Comparison of ENCODE assay signal across 7 mouse cellular contexts in genomic region chr10:98880057-98880456, GRCm38 (mm10). TPM values are rescaled to one million over a fixed set of nuclear protein-coding genes. Genes with fewer than 3 reads are reported as not detected.
DNase-seq lines count a peak whose midpoint lies in the region; ATAC-seq and TF ChIP-seq lines count a peak whose summit lies in the region.

No protein-coding gene starts in this region.

- WGBS in intestine, embryonic 16.5 days, result 76% methylated on average over 8 of the region's 8 CpGs
- WGBS in hindbrain, embryonic 13.5 days, result 88% methylated on average over 8 of the region's 8 CpGs

- H3K9ac ChIP-seq in intestine, embryonic 16.5 days (ENCODE audit: low read depth, low read length), result no peak overlapping the region
- H3K9ac ChIP-seq in hindbrain, embryonic 13.5 days, result no peak overlapping the region

- H3K9me3 ChIP-seq in G1E (replicated peaks), result no peaks in the 10 kb centered on the region
- H3K9me3 ChIP-seq in intestine, embryonic 16.5 days (ENCODE audit: control insufficient read depth, low read length), result no peaks in the 10 kb centered on the region
- H3K9me3 ChIP-seq in hindbrain, embryonic 13.5 days, result no peaks in the 10 kb centered on the region

- H3K36me3 ChIP-seq in G1E (replicated peaks), result no peaks in the 10 kb centered on the region
- H3K36me3 ChIP-seq in intestine, embryonic 16.5 days (ENCODE audit: control insufficient read depth, insufficient read depth, low read length), result no peaks in the 10 kb centered on the region
- no peaks in the 10 kb centered on the region for H3K36me3 ChIP-seq in hindbrain, embryonic 13.5 days

- no peak overlapping the region; the same call in 1 of the 2 replicates for H3K27ac ChIP-seq in intestine, embryonic 16.5 days (ENCODE audit: low read length)
- H3K27ac ChIP-seq in hindbrain, embryonic 13.5 days, result no peak overlapping the region

- H3K4me1 ChIP-seq in G1E (ENCODE audit: insufficient read depth, low read depth, low read length), result peaks cover 36% of the 10 kb centered on the region
- no peaks in the 10 kb centered on the region for H3K4me1 ChIP-seq in intestine, embryonic 16.5 days (ENCODE audit: control insufficient read depth, insufficient read depth, low read length)
- no peaks in the 10 kb centered on the region for H3K4me1 ChIP-seq in hindbrain, embryonic 13.5 days (replicated peaks)

- no peak overlapping the region for H3K4me3 ChIP-seq in G1E (ENCODE audit: low read depth, low read length)
- no peak overlapping the region for H3K4me3 ChIP-seq in intestine, embryonic 16.5 days (ENCODE audit: low read length)
- H3K4me3 ChIP-seq in hindbrain, embryonic 13.5 days, result no peak overlapping the region

- peak; percentile 92 for ATAC-seq in G1E (ENCODE audit: extremely low read depth, insufficient number of reproducible peaks, low FRiP score, poor library complexity, severe bottlenecking)
- ATAC-seq in intestine, embryonic 16.5 days, result peak; percentile 83
- no peak for ATAC-seq in hindbrain, embryonic 13.5 days (ENCODE audit: low FRiP score)

- no peak overlapping the region for H3K4me2 ChIP-seq in intestine, embryonic 16.5 days (ENCODE audit: low read depth, low read length)
- H3K4me2 ChIP-seq in hindbrain, embryonic 13.5 days, result no peak overlapping the region

- no peak for TF ChIP-seq CTCF in G1E (IDR thresholded peaks at IDR 0.05; ENCODE audit: low read depth, low read length)

- H3K27me3 ChIP-seq in G1E (ENCODE audit: insufficient read depth, low read length), result no peaks in the 10 kb centered on the region
- no peaks in the 10 kb centered on the region for H3K27me3 ChIP-seq in intestine, embryonic 16.5 days (replicated peaks; ENCODE audit: control insufficient read depth, insufficient read depth, low read length)
- H3K27me3 ChIP-seq in hindbrain, embryonic 13.5 days, result no peaks in the 10 kb centered on the region

- no peak for DNase-seq in G1E (ENCODE audit: low spot score)
- DNase-seq in adrenal gland, postnatal 14 days, result peak; percentile 13
- DNase-seq in naive thymus-derived CD4-positive, alpha-beta T cell, adult 2 months (ENCODE audit: low read depth), result peak; percentile 19
- no peak for DNase-seq in cerebellum, postnatal 10 days
- no peak for DNase-seq in right cerebral cortex, postnatal 14 days

RNA-seq across cellular contexts. Expression of gene Atp2b1, which starts 34.1 kb away (rescaled TPM):
- total RNA-seq in G1E (2014; fragmentation: Nextera tagmentation) (118 and 160 TPM in 2 replicates), G1E (2017) (55.4 and 65.1 TPM in 2 replicates)
- 18.1 and 18.5 TPM in 2 replicates for polyA plus RNA-seq in G1E (2012)
- total RNA-seq in adrenal gland, postnatal 14 days (2021), result 56.0 and 62.0 TPM in 2 replicates
- polyA plus RNA-seq in intestine, embryonic 16.5 days (2015; fragmentation: Nextera tagmentation; extraction: Ambion mirVana), result 149 and 151 TPM in 2 replicates
- polyA plus RNA-seq in hindbrain, embryonic 13.5 days (2015; fragmentation: Nextera tagmentation; extraction: Ambion mirVana), result 254 and 255 TPM in 2 replicates

Comparison
In these comparisons a context has a peak if more than half of its experiments do, and no peak if none do; other contexts are left out.
1. DNase-seq: peak in adrenal gland, postnatal 14 days (single experiment) and naive thymus-derived CD4-positive, alpha-beta T cell, adult 2 months (single experiment); none in G1E (single experiment), cerebellum, postnatal 10 days (0 of 2) and right cerebral cortex, postnatal 14 days (single experiment).